In genomic region chr3:130760711-130761435, GRCm38 (mm10) we compare ENCODE assay signal across 8 mouse cellular contexts. TPM values are rescaled to one million over a fixed set of nuclear protein-coding genes. Genes with fewer than 3 reads are reported as not detected.
DNase-seq lines count a peak whose midpoint lies in the region; ATAC-seq and TF ChIP-seq lines count a peak whose summit lies in the region.

No protein-coding gene starts in this region.

- 57% methylated on average over 24 of the region's 24 CpGs for WGBS in intestine, embryonic 14.5 days
- 54% methylated on average over 24 of the region's 24 CpGs for WGBS in intestine, embryonic 15.5 days
- WGBS in hindbrain, embryonic 16.5 days: 61% methylated on average over 24 of the region's 24 CpGs
- 40% methylated on average over 24 of the region's 24 CpGs for WGBS in limb, embryonic 14.5 days

- peak; percentile 63 for DNase-seq in intestine, embryonic 14.5 days (ENCODE audit: low spot score)
- peak; percentile 78 for DNase-seq in ZHBTc4 (ENCODE audit: low read depth, low spot score)
- peak; percentile 75 for DNase-seq in embryo, embryonic 10 days (ENCODE audit: low spot score)
- DNase-seq in limb, embryonic 14.5 days (ENCODE audit: low spot score): peak; percentile 72
- peak; percentile 87 for DNase-seq in thymus, postnatal 0 days (ENCODE audit: low spot score)

- no peaks in the 10 kb centered on the region for H3K36me3 ChIP-seq in intestine, embryonic 14.5 days (ENCODE audit: control insufficient read depth, insufficient read depth, low read length)
- H3K36me3 ChIP-seq in intestine, embryonic 15.5 days: no peaks in the 10 kb centered on the region
- no peaks in the 10 kb centered on the region for H3K36me3 ChIP-seq in hindbrain, embryonic 16.5 days (ENCODE audit: control insufficient read depth, insufficient read depth, low read length)
- H3K36me3 ChIP-seq in limb, embryonic 14.5 days (ENCODE audit: control insufficient read depth, insufficient read depth, low read length): no peaks in the 10 kb centered on the region

- H3K9me3 ChIP-seq in intestine, embryonic 14.5 days (ENCODE audit: control insufficient read depth, low read length): no peaks in the 10 kb centered on the region
- no peaks in the 10 kb centered on the region for H3K9me3 ChIP-seq in intestine, embryonic 15.5 days
- no peaks in the 10 kb centered on the region; the same call in 1 of the 2 replicates for H3K9me3 ChIP-seq in hindbrain, embryonic 16.5 days (ENCODE audit: control insufficient read depth, low read length)
- H3K9me3 ChIP-seq in limb, embryonic 14.5 days (ENCODE audit: control insufficient read depth, low read length): no peaks in the 10 kb centered on the region

- no peak overlapping the region for H3K4me2 ChIP-seq in intestine, embryonic 14.5 days (ENCODE audit: low read length)
- H3K4me2 ChIP-seq in intestine, embryonic 15.5 days (replicated peaks): no peak overlapping the region
- H3K4me2 ChIP-seq in hindbrain, embryonic 16.5 days (ENCODE audit: low read length): no peak overlapping the region
- H3K4me2 ChIP-seq in limb, embryonic 14.5 days (replicated peaks; ENCODE audit: low read depth, low read length, severe bottlenecking): no peak overlapping the region

- H3K4me3 ChIP-seq in intestine, embryonic 14.5 days (ENCODE audit: low read depth, low read length): no peak overlapping the region
- no peak overlapping the region for H3K4me3 ChIP-seq in intestine, embryonic 15.5 days (replicated peaks)
- H3K4me3 ChIP-seq in hindbrain, embryonic 16.5 days (ENCODE audit: low read length): no peak overlapping the region
- no peak overlapping the region for H3K4me3 ChIP-seq in limb, embryonic 14.5 days (replicated peaks; ENCODE audit: low read length)

- H3K9ac ChIP-seq in intestine, embryonic 14.5 days (ENCODE audit: low read length): no peak overlapping the region
- H3K9ac ChIP-seq in intestine, embryonic 15.5 days: no peak overlapping the region
- no peak overlapping the region for H3K9ac ChIP-seq in hindbrain, embryonic 16.5 days (ENCODE audit: low read depth, low read length)
- no peak overlapping the region for H3K9ac ChIP-seq in limb, embryonic 14.5 days (ENCODE audit: low read depth, low read length, severe bottlenecking)

- no peak for TF ChIP-seq POLR2A in limb, embryonic 14.5 days (IDR thresholded peaks at IDR 0.05; ENCODE audit: borderline replicate concordance, extremely low read depth, insufficient read depth, insufficient read length)

- ATAC-seq in intestine, embryonic 14.5 days (replicated peaks; ENCODE audit: low FRiP score, low TSS enrichment, low read depth): no peak
- ATAC-seq in intestine, embryonic 15.5 days: no peak
- 0 out of 2 replicates have a peak, but pooled peaks have one; percentile 30 for ATAC-seq in hindbrain, embryonic 16.5 days
- ATAC-seq in limb, embryonic 14.5 days (ENCODE audit: low FRiP score, low read depth): no peak
- ATAC-seq in neutrophil, adult 5-6 weeks (ENCODE audit: extremely low read depth, insufficient number of reproducible peaks, low FRiP score, poor library complexity, severe bottlenecking): peak; percentile 60; the same call in 1 of the 2 replicates

- no peaks in the 10 kb centered on the region for H3K4me1 ChIP-seq in intestine, embryonic 14.5 days (replicated peaks; ENCODE audit: control insufficient read depth, insufficient read depth, low read length)
- no peaks in the 10 kb centered on the region for H3K4me1 ChIP-seq in intestine, embryonic 15.5 days (replicated peaks)
- H3K4me1 ChIP-seq in hindbrain, embryonic 16.5 days (ENCODE audit: control insufficient read depth, insufficient read depth, low read depth, low read length): peaks cover 4% of the 10 kb centered on the region; the same call in 1 of the 2 replicates
- H3K4me1 ChIP-seq in limb, embryonic 14.5 days (ENCODE audit: control insufficient read depth, insufficient read depth, low read length): peaks cover 8% of the 10 kb centered on the region

- H3K27me3 ChIP-seq in intestine, embryonic 14.5 days (replicated peaks; ENCODE audit: control insufficient read depth, insufficient read depth, low read length): no peaks in the 10 kb centered on the region
- no peaks in the 10 kb centered on the region for H3K27me3 ChIP-seq in intestine, embryonic 15.5 days (replicated peaks)
- no peaks in the 10 kb centered on the region for H3K27me3 ChIP-seq in hindbrain, embryonic 16.5 days (replicated peaks; ENCODE audit: control insufficient read depth, insufficient read depth, low read length)
- H3K27me3 ChIP-seq in limb, embryonic 14.5 days (ENCODE audit: control insufficient read depth, insufficient read depth, low read length): no peaks in the 10 kb centered on the region

- H3K27ac ChIP-seq in intestine, embryonic 14.5 days (ENCODE audit: low read depth): no peak overlapping the region
- no peak overlapping the region for H3K27ac ChIP-seq in intestine, embryonic 15.5 days
- no peak overlapping the region for H3K27ac ChIP-seq in hindbrain, embryonic 16.5 days (ENCODE audit: low read depth, low read length)
- H3K27ac ChIP-seq in limb, embryonic 14.5 days (replicated peaks; ENCODE audit: low read depth, low read length): no peak overlapping the region

RNA-seq across cellular contexts. Expression of gene Rpl34, which starts 30.7 kb away (rescaled TPM):
- polyA plus RNA-seq in intestine, embryonic 14.5 days (2014; fragmentation: Nextera tagmentation; extraction: Ambion mirVana): 1,183 and 1,258 TPM in 2 replicates
- 893 and 966 TPM in 2 replicates for polyA plus RNA-seq in intestine, embryonic 15.5 days (2015; fragmentation: Nextera tagmentation; extraction: Ambion mirVana)
- polyA plus RNA-seq in hindbrain, embryonic 16.5 days (2015; fragmentation: Nextera tagmentation; extraction: Ambion mirVana): 445 and 448 TPM in 2 replicates
- polyA plus RNA-seq in limb, embryonic 14.5 days (2012; rRNA removed): 2,544 and 3,424 TPM in 2 replicates
- polyA plus RNA-seq in limb, embryonic 14.5 days (2014; fragmentation: Nextera tagmentation; extraction: Ambion mirVana): 1,076 and 1,174 TPM in 2 replicates
- 1,485 and 1,678 TPM in 2 replicates for total RNA-seq in neutrophil, adult 5-6 weeks (2017)
- 1,349 and 1,390 TPM in 2 replicates for polyA plus RNA-seq in thymus, postnatal 0 days (2015; fragmentation: Nextera tagmentation; extraction: Ambion mirVana)

RNA-seq across cellular contexts. Expression of gene Ostc, which starts 51.6 kb away (rescaled TPM):
- polyA plus RNA-seq in intestine, embryonic 14.5 days (2014; fragmentation: Nextera tagmentation; extraction: Ambion mirVana): 368 and 380 TPM in 2 replicates
- 398 and 412 TPM in 2 replicates for polyA plus RNA-seq in intestine, embryonic 15.5 days (2015; fragmentation: Nextera tagmentation; extraction: Ambion mirVana)
- polyA plus RNA-seq in hindbrain, embryonic 16.5 days (2015; fragmentation: Nextera tagmentation; extraction: Ambion mirVana): 202 and 205 TPM in 2 replicates
- polyA plus RNA-seq in limb, embryonic 14.5 days (2012; rRNA removed): 274 and 285 TPM in 2 replicates
- 458 and 481 TPM in 2 replicates for polyA plus RNA-seq in limb, embryonic 14.5 days (2014; fragmentation: Nextera tagmentation; extraction: Ambion mirVana)
- total RNA-seq in neutrophil, adult 5-6 weeks (2017): 73.9 and 88.2 TPM in 2 replicates
- 341 and 352 TPM in 2 replicates for polyA plus RNA-seq in thymus, postnatal 0 days (2015; fragmentation: Nextera tagmentation; extraction: Ambion mirVana)

Comparison
In these comparisons a context has a peak if more than half of its experiments do, and no peak if none do; other contexts are left out.
1. ATAC-seq: peak in hindbrain, embryonic 16.5 days (single experiment) and neutrophil, adult 5-6 weeks (single experiment); none in intestine, embryonic 14.5 days (single experiment), intestine, embryonic 15.5 days (single experiment) and limb, embryonic 14.5 days (single experiment).
2. Peak in every context shown above with its lines, with median percentiles within 50 percentile points of each other: DNase-seq.